Mouse (Mus musculus) midbrain, embryonic 11.5 days (tissue): Measurements from ENCODE around the gene Vwa7. TPM values are rescaled to one million over a fixed set of nuclear protein-coding genes. Genes with fewer than 3 reads are reported as not detected.

Experiments
- polyA plus RNA-seq: library from polyadenylated mRNA; unstranded; fragments of >200 nt; fragmentation: Nextera tagmentation; extraction: Ambion mirVana; gene quantifications from 2 replicates; pipeline ENCODE4 v1.2.1, GENCODE M21; 2014

Vwa7 gene
- polyA plus RNA-seq, 1 experiment from 2014 or later: 0.07 TPM

Other genes with a start within 250 kb of the Vwa7 start
- gene Cyp21a1, start 212.0 kb upstream of the Vwa7 start, polyA plus RNA-seq: not detected in 2 replicates
- 20.2 and 21.5 TPM in 2 replicates for gene Stk19, start 179.6 kb upstream of the Vwa7 start, polyA plus RNA-seq
- 60.7 and 64.8 TPM in 2 replicates for gene Dxo, start 179.6 kb upstream of the Vwa7 start, polyA plus RNA-seq
- 30.7 and 36.2 TPM in 2 replicates for gene Skiv2l, start 166.4 kb upstream of the Vwa7 start, polyA plus RNA-seq
- 117 and 125 TPM in 2 replicates for gene Nelfe, start 166.2 kb upstream of the Vwa7 start, polyA plus RNA-seq
- 1.6 and 1.9 TPM in 2 replicates for gene Cfb, start 154.1 kb upstream of the Vwa7 start, polyA plus RNA-seq
- gene Zbtb12, start 137.1 kb upstream of the Vwa7 start, polyA plus RNA-seq: 2.5 and 2.9 TPM in 2 replicates
- 0.05 and 0.15 TPM in 2 replicates for gene Gm20547, start 134.5 kb upstream of the Vwa7 start, polyA plus RNA-seq
- gene C2, start 118.3 kb upstream of the Vwa7 start, polyA plus RNA-seq: 0.83 and 1.5 TPM in 2 replicates
- 56.9 and 60.5 TPM in 2 replicates for gene Ehmt2, start 118.1 kb upstream of the Vwa7 start, polyA plus RNA-seq
- gene Slc44a4, start 102.1 kb upstream of the Vwa7 start, polyA plus RNA-seq: not detected in 2 replicates
- gene Neu1, start 85.3 kb upstream of the Vwa7 start, polyA plus RNA-seq: 11.0 and 12.3 TPM in 2 replicates
- gene Hspa1b, start 57.3 kb upstream of the Vwa7 start, polyA plus RNA-seq: 0.08 and 0.26 TPM in 2 replicates
- not detected in 2 replicates for gene Gm20481, start 46.7 kb upstream of the Vwa7 start, polyA plus RNA-seq
- gene Hspa1a, start 44.4 kb upstream of the Vwa7 start, polyA plus RNA-seq: 0.59 and 1.2 TPM in 2 replicates
- gene Hspa1l, start 43.9 kb upstream of the Vwa7 start, polyA plus RNA-seq: 1.4 and 2.0 TPM in 2 replicates
- 213 and 234 TPM in 2 replicates for gene Lsm2, start 34.7 kb upstream of the Vwa7 start, polyA plus RNA-seq
- 76.1 and 81.2 TPM in 2 replicates for gene Vars, start 15.6 kb upstream of the Vwa7 start, polyA plus RNA-seq
- gene Sapcd1, start 11.4 kb downstream of the Vwa7 start, polyA plus RNA-seq: 5.3 and 7.3 TPM in 2 replicates
- gene Msh5, start 30.2 kb downstream of the Vwa7 start, polyA plus RNA-seq: 5.0 and 5.2 TPM in 2 replicates
- 73.8 and 83.9 TPM in 2 replicates for gene Clic1, start 33.4 kb downstream of the Vwa7 start, polyA plus RNA-seq
- 614 and 653 TPM in 2 replicates for gene Ddah2, start 42.5 kb downstream of the Vwa7 start, polyA plus RNA-seq
- not detected in 2 replicates for gene Ly6g6c, start 48.8 kb downstream of the Vwa7 start, polyA plus RNA-seq
- 0.76 and 0.89 TPM in 2 replicates for gene Mpig6b, start 49.6 kb downstream of the Vwa7 start, polyA plus RNA-seq
- gene Ly6g6e, start 60.3 kb downstream of the Vwa7 start, polyA plus RNA-seq: not detected in 2 replicates
- 0.97 and 1.5 TPM in 2 replicates for gene Ly6g6d, start 61.5 kb downstream of the Vwa7 start, polyA plus RNA-seq
- gene Ly6g6f, start 69.0 kb downstream of the Vwa7 start, polyA plus RNA-seq: 0.28 and 0.74 TPM in 2 replicates
- gene Abhd16a, start 72.7 kb downstream of the Vwa7 start, polyA plus RNA-seq: 40.5 and 45.2 TPM in 2 replicates
- gene Ly6g5c, start 91.7 kb downstream of the Vwa7 start, polyA plus RNA-seq: not detected in 2 replicates
- gene Ly6g5b, start 98.8 kb downstream of the Vwa7 start, polyA plus RNA-seq: 0.86 and 1.2 TPM in 2 replicates
- gene Gpank1, start 104.9 kb downstream of the Vwa7 start, polyA plus RNA-seq: 24.4 and 26.3 TPM in 2 replicates
- gene Csnk2b, start 105.5 kb downstream of the Vwa7 start, polyA plus RNA-seq: 293 and 299 TPM in 2 replicates
- gene D17H6S53E, start 109.8 kb downstream of the Vwa7 start, polyA plus RNA-seq: 7.1 and 8.1 TPM in 2 replicates
- 0.37 and 0.45 TPM in 2 replicates for gene Apom, start 115.5 kb downstream of the Vwa7 start, polyA plus RNA-seq
- gene Bag6, start 118.6 kb downstream of the Vwa7 start, polyA plus RNA-seq: 96.0 and 104 TPM in 2 replicates
- 138 and 153 TPM in 2 replicates for gene Prrc2a, start 148.3 kb downstream of the Vwa7 start, polyA plus RNA-seq
- 7.8 and 8.4 TPM in 2 replicates for gene Aif1, start 159.5 kb downstream of the Vwa7 start, polyA plus RNA-seq
- gene Lst1, start 171.9 kb downstream of the Vwa7 start, polyA plus RNA-seq: 7.8 and 10.2 TPM in 2 replicates
- gene Ltb, start 177.9 kb downstream of the Vwa7 start, polyA plus RNA-seq: 0.41 TPM in 1 of 2 replicates, not detected in the other
- 0.26 TPM in 1 of 2 replicates, not detected in the other for gene Tnf, start 185.4 kb downstream of the Vwa7 start, polyA plus RNA-seq
- gene Lta, start 188.8 kb downstream of the Vwa7 start, polyA plus RNA-seq: not detected in 2 replicates
- not detected in 2 replicates for gene Gm16181, start 204.3 kb downstream of the Vwa7 start, polyA plus RNA-seq
- 17.0 and 17.8 TPM in 2 replicates for gene Atp6v1g2, start 217.1 kb downstream of the Vwa7 start, polyA plus RNA-seq
- 3.3 and 4.4 TPM in 2 replicates for gene Nfkbil1, start 219.2 kb downstream of the Vwa7 start, polyA plus RNA-seq
- 649 and 657 TPM in 2 replicates for gene Ddx39b, start 225.2 kb downstream of the Vwa7 start, polyA plus RNA-seq
- gene H2-D1, start 246.2 kb downstream of the Vwa7 start, polyA plus RNA-seq: 42.2 and 45.9 TPM in 2 replicates